Mouse (Mus musculus) forebrain, embryonic 12.5 days (tissue): ENCODE data around the gene Aqp2. TPM values are rescaled to one million over a fixed set of nuclear protein-coding genes. Genes with fewer than 3 reads are reported as not detected.

Source experiments
- polyA plus RNA-seq: library from polyadenylated mRNA; unstranded; fragments of >200 nt; fragmentation: Nextera tagmentation; extraction: Ambion mirVana; gene quantifications from 2 replicates; pipeline ENCODE4 v1.2.1, GENCODE M21; 2016

The Aqp2 gene
- polyA plus RNA-seq, 1 experiment from 2014 or later: not detected

Other genes starting within 250 kb of the Aqp2 start
- 12.1 and 14.1 TPM in 2 replicates for gene Fmnl3, start 208.6 kb upstream of the Aqp2 start, polyA plus RNA-seq
- 252 and 256 TPM in 2 replicates for gene Tmbim6, start 186.2 kb upstream of the Aqp2 start, polyA plus RNA-seq
- gene Nckap5l, start 121.3 kb upstream of the Aqp2 start, polyA plus RNA-seq: 11.8 and 12.0 TPM in 2 replicates
- 21.5 and 25.0 TPM in 2 replicates for gene Bcdin3d, start 104.3 kb upstream of the Aqp2 start, polyA plus RNA-seq
- 1.6 and 1.9 TPM in 2 replicates for gene Faim2, start 50.9 kb upstream of the Aqp2 start, polyA plus RNA-seq
- 0.22 and 0.69 TPM in 2 replicates for gene Aqp5, start 11.7 kb downstream of the Aqp2 start, polyA plus RNA-seq
- not detected in 2 replicates for gene Aqp6, start 22.3 kb downstream of the Aqp2 start, polyA plus RNA-seq
- 230 and 251 TPM in 2 replicates for gene Racgap1, start 72.6 kb downstream of the Aqp2 start, polyA plus RNA-seq
- gene Asic1, start 91.3 kb downstream of the Aqp2 start, polyA plus RNA-seq: 14.7 and 18.2 TPM in 2 replicates
- 135 and 138 TPM in 2 replicates for gene Smarcd1, start 123.1 kb downstream of the Aqp2 start, polyA plus RNA-seq
- not detected in 2 replicates for gene Gm17349, start 126.4 kb downstream of the Aqp2 start, polyA plus RNA-seq
- 0.57 and 0.72 TPM in 2 replicates for gene Gpd1, start 138.5 kb downstream of the Aqp2 start, polyA plus RNA-seq
- 167 and 168 TPM in 2 replicates for gene Cox14, start 146.6 kb downstream of the Aqp2 start, polyA plus RNA-seq
- 64.7 and 67.1 TPM in 2 replicates for gene Cers5, start 193.8 kb downstream of the Aqp2 start, polyA plus RNA-seq